Mouse (Mus musculus) limb, embryonic 14.5 days (tissue): ENCODE data around the gene Nmnat3. TPM values are rescaled to one million over a fixed set of nuclear protein-coding genes. Genes with fewer than 3 reads are reported as not detected.

Source experiments
- ATAC-seq: fragments of 200-750 bp; cut with Nextera tagmentation; 2 replicates; pipeline ENCODE4 v1.8.0; 2017; ENCODE audit warnings: low read depth, moderate number of reproducible peaks, moderate TSS enrichment; ENCODE audit not compliant: low FRiP score
- DNase-seq: peaks from one replicate; pipeline ENCODE4 v3.0.0-alpha.2; 2015; ENCODE audit warnings: low spot score
- H3K27ac ChIP-seq: fragments of 300-500 bp; sonication (generic); replicated peaks from 2 replicates; pipeline ENCODE4 v1.5.1; 2014; ENCODE audit warnings: low read depth, mild to moderate bottlenecking, low read length, moderate library complexity, mixed read lengths
- H3K27me3 ChIP-seq: fragments of 300-500 bp; sonication (generic); 2 replicates; pipeline ENCODE4 v1.6.1; 2014; ENCODE audit warnings: low read length, mixed read lengths; ENCODE audit not compliant: control insufficient read depth, insufficient read depth
- H3K36me3 ChIP-seq: fragments of 300-500 bp; sonication (generic); 2 replicates; pipeline ENCODE4 v1.6.1; 2014; ENCODE audit warnings: mild to moderate bottlenecking, low read length, moderate library complexity, mixed read lengths; ENCODE audit not compliant: control insufficient read depth, insufficient read depth
- H3K4me1 ChIP-seq: fragments of 300-500 bp; sonication (generic); 2 replicates; pipeline ENCODE4 v1.6.1; 2014; ENCODE audit warnings: antibody characterized with exemption, low read length, mixed read lengths; ENCODE audit not compliant: control insufficient read depth, insufficient read depth
- H3K4me2 ChIP-seq: fragments of 300-500 bp; sonication (generic); replicated peaks from 2 replicates; pipeline ENCODE4 v1.6.1; 2014; ENCODE audit warnings: low read depth, mild to moderate bottlenecking, low read length, moderate library complexity; ENCODE audit not compliant: severe bottlenecking
- H3K4me3 ChIP-seq: fragments of 300-500 bp; sonication (generic); replicated peaks from 2 replicates; pipeline ENCODE4 v1.5.1; 2014; ENCODE audit warnings: low read length
- H3K9ac ChIP-seq: fragments of 300-500 bp; sonication (generic); 2 replicates; pipeline ENCODE4 v1.6.1; 2014; ENCODE audit warnings: mild to moderate bottlenecking, low read depth, low read length, moderate library complexity; ENCODE audit not compliant: severe bottlenecking
- H3K9me3 ChIP-seq: fragments of 300-500 bp; sonication (generic); 2 replicates; pipeline ENCODE4 v1.6.1; 2016; ENCODE audit warnings: low read length; ENCODE audit not compliant: control insufficient read depth
- POLR2A ChIP-seq: fragments of 200-500 bp; IDR thresholded peaks from 2 replicates; pipeline ENCODE4 v1.8.0; 2012; ENCODE audit warnings: inconsistent platforms, mild to moderate bottlenecking, moderate library complexity, borderline replicate concordance; ENCODE audit not compliant: insufficient read depth, insufficient read length; ENCODE audit errors: extremely low read depth
- WGBS: fragments of 180-500 bp; shearing (Covaris S2); extraction: QIAGEN DNeasy Blood & Tissue Kit; methylation state at CpG from one replicate; pipeline ENCODE4 v1.1.7; 2014; 5-methylcytosine and 5-hydroxymethylcytosine counted together
- polyA plus RNA-seq, 2 experiments: library from polyadenylated mRNA; depleted of rRNA in 1 of 2; stranded (reverse) in 1 of 2; unstranded in 1 of 2; fragments of >200 nt; fragmentation: Nextera tagmentation in 1 of 2; extraction: Ambion mirVana in 1 of 2; gene quantifications; 2 replicates each; pipeline versions ENCODE4 v1.2.1 to v1.2.3; 2012 to 2014

Gene Nmnat3
- polyA plus RNA-seq, 2 experiments: 3.5 to 7.1 TPM

GRCm38 (mm10) chr9:98285606-98286301 is 1.5 kb upstream of the Nmnat3 start:
- TF ChIP-seq POLR2A: no peak
- no peaks in the 10 kb centered on the region for H3K4me1 ChIP-seq
- no peak overlapping the region for H3K4me2 ChIP-seq
- no peaks in the 10 kb centered on the region for H3K36me3 ChIP-seq
- no peak for DNase-seq
- no peak overlapping the region for H3K9ac ChIP-seq
- no peaks in the 10 kb centered on the region for H3K27me3 ChIP-seq
- no peaks in the 10 kb centered on the region for H3K9me3 ChIP-seq
- whole genome bisulfite sequencing: 78% methylated on average over 9 of the region's 9 CpGs
- no peak for ATAC-seq
- H3K4me3 ChIP-seq: no peak overlapping the region
- H3K27ac ChIP-seq: no peak overlapping the region

GRCm38 (mm10) chr9:98289665-98290064 is 2.4 kb downstream of the Nmnat3 start:
- no peaks in the 10 kb centered on the region for H3K4me1 ChIP-seq
- DNase-seq: no peak
- H3K4me2 ChIP-seq: no peak overlapping the region
- no peak overlapping the region for H3K9ac ChIP-seq
- no peaks in the 10 kb centered on the region for H3K9me3 ChIP-seq
- H3K27me3 ChIP-seq: no peaks in the 10 kb centered on the region
- no peak for ATAC-seq
- no peak overlapping the region for H3K4me3 ChIP-seq
- no peak overlapping the region for H3K27ac ChIP-seq
- no peaks in the 10 kb centered on the region for H3K36me3 ChIP-seq
- TF ChIP-seq POLR2A: no peak

- no peak for ATAC-seq
- Histone ChIP-seq H3K4me1 (no peaks in the 10 kb centered on the region), H3K4me2 (no peak overlapping the region), H3K36me3 (no peaks in the 10 kb centered on the region), H3K4me3 (no peak overlapping the region), H3K27me3 (no peaks in the 10 kb centered on the region), H3K9ac (no peak overlapping the region), H3K27ac (no peak overlapping the region), H3K9me3 (no peaks in the 10 kb centered on the region)
- WGBS: 85% methylated on average over 1 of the region's 1 CpGs
- DNase-seq: no peak
- TF ChIP-seq POLR2A: no peak
Observed at GRCm38 (mm10) chr9:98290591-98290990, 3.4 kb downstream of the Nmnat3 start.

- DNase-seq: peak; percentile 86
- peak overlapping the region; percentile 55 for H3K9ac ChIP-seq
- no peaks in the 10 kb centered on the region for H3K27me3 ChIP-seq
- H3K4me1 ChIP-seq: peaks cover 4% of the 10 kb centered on the region
- H3K4me2 ChIP-seq: peak overlapping the region; percentile 79
- no peaks in the 10 kb centered on the region for H3K36me3 ChIP-seq
- no peaks in the 10 kb centered on the region for H3K9me3 ChIP-seq
- 0 out of 2 replicates have a peak, but pooled peaks have one; percentile 32 for TF ChIP-seq POLR2A
- WGBS: under 1% methylated on average over 56 of the region's 56 CpGs
- no peak overlapping the region for H3K27ac ChIP-seq
- H3K4me3 ChIP-seq: peak overlapping the region; percentile 54
- peak; percentile 86 for ATAC-seq
Observed at GRCm38 (mm10) chr9:98296383-98297201, 9.4 kb downstream of the Nmnat3 start.

GRCm38 (mm10) chr9:98297234-98297936 is 10.2 kb downstream of the Nmnat3 start:
- Histone ChIP-seq H3K36me3 (no peaks in the 10 kb centered on the region), H3K9ac (peak overlapping the region; percentile 55), H3K4me3 (peak overlapping the region; percentile 54), H3K4me2 (peak overlapping the region; percentile 79), H3K9me3 (no peaks in the 10 kb centered on the region), H3K27ac (no peak overlapping the region), H3K27me3 (no peaks in the 10 kb centered on the region), H3K4me1 (peaks cover 4% of the 10 kb centered on the region)
- ATAC-seq (peak; percentile 21), DNase-seq (peak; percentile 48)
- TF ChIP-seq POLR2A: no peak
- 11% methylated on average over 12 of the region's 12 CpGs for WGBS
